Mouse (Mus musculus) ES-Bruce4 (cell line): ENCODE measurements at regions not wholly inside any gene's neighbourhood (a gene's known extent, or its start where the extent isn't known, plus 50 kb on each side); places are given as distances from the start of the nearest gene placed in this dataset.

ENCODE experiments used
- CTCF ChIP-seq: IDR thresholded peaks from one replicate; pipeline ENCODE4 v1.8.1; 2011; ENCODE audit warnings: low read depth, low read length
- EP300 ChIP-seq: IDR thresholded peaks from 2 replicates; pipeline ENCODE4 v1.6.1; 2011; ENCODE audit warnings: low read depth, low read length; ENCODE audit not compliant: insufficient read depth

GRCm38 (mm10) chr2:93099780-93100179 is 53.8 kb upstream of the Prdm11 start:
- TF ChIP-seq CTCF (no peak), EP300 (no peak)
